Mouse (Mus musculus): Measurements from ENCODE around the gene Cars2.
A peak's percentile ranks its signal among the peaks of the same experiment; 100 is the strongest.
"Not testable (repeated sequence)": the region's sequence is repeated elsewhere in the genome, so short reads cannot be mapped to it uniquely, and the experiment has no call there.

Cars2 gene

DNA sequence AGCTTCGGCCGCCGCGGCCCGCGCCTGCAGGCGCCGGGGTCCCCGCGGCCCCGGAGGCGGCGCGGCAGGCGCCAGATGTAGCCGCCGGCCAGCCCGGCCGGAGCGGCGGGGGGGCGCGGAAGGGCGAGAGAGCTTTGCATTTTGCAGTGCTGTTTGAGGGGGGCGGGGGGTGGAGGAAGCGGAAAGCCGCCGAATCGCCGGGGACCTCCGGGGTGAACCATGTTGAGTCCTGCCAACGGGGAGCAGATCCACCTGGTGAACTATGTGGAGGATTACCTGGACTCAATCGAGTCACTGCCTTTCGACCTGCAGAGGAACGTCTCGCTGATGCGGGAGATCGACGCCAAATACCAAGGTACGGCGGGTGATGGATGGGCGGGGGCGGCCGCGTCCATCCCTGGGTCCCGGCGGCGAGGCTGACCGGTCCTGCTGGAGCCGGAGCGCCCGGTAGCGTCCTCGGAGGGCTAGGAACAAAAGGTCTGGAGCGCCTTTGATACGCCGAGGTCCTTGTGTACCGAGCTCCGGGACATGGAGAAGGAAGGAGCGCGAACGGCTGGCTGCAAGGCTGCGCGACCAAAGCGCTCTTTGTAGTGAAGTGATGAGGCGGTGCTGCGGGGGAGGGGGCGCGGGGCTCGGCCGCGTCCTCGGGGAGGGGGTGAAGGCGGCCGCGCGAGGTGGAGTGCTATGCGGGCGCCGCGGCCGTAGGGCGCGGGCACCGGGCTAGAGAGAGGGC, 6.3 kb upstream of the Cars2 start:
- peak; percentile 49 for DNase-seq (ENCODE audit: low spot score)

DNA sequence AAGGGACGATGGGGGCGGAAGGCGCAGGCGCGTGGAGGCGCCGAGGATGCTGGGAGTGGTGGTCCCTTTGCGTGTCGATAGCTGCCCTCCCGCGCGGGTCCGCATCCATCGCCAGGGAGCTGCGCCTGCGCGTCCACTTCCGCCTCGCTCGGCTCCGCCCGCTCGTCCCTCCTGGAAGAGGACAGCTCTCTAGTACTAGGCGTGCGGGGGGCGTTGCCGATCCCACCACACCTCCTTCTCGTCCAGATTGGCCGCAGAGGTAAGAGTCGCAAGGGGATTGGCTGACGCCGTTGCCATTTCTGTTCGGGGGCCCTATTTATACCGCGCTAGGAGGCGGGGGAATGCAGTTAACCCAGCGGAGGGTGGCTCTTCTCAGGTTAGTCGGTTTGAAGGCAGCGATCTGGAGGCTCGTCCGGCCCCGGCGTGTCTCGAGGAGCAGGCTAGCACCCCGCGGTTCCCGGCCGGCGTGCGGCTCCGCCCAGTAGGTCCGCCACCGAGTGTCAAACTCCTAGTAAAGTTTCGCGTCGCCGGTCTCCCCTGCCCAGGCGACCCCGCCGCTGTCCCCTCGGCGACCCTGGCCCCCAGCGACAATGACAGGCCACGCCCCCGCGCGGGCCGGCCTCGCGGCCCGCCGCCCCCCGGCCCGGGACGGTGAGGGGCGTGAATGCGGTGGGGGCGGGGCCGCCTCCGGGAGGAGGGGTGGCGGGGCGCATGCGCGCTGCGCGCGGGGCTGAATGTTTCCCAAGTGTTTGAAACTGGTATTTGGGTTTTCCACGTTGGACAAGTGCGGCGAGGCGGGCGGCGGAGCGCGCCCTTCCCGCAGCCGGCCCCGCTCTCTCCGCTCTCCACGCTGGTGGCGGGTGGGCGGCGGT, 5.4 kb upstream of the Cars2 start:
- peak; percentile 100 for DNase-seq (ENCODE audit: low spot score)

DNA sequence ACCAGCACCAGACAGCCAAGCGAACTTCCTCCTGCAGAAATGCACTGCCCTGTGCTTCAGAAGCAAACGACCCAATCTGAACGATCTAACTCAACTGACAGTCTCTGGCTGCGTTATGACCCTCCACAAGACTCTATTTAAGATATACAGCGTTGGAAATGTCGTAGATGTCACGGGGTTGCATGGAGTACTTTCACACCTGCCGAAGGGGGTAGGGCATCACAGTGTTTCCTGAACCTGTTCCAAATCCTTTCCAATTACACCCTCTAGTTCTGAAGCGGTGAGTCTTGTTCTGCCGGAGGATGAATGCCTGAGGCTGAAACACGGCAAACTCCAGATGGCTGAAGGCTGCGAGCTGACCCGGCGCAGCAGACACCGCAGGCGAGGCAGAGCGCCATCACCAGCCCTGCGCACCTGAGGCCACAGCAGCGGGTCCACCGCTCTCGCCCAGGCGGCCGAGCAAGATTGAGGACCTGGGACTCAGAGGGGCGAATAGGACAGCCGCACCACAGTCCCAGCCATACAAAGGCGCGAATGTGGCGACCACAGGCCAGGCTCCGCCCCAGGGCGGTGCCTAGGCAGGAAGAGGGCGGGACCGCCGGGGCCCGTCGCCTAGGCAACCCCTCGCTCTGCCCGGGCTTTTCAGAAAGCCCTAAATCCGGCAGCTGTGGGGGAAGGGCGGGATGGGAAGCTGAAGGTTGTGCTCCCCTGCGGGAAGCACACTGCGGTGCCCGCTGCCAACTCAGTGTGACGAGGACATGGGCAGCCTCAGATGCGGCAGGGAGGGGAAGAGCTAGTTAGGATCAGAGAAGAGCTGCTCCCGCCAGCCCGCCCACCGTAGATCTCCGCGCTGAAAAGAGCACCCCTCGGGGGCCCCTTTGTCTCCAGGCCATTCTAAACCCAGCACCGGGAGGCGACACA, 4.5 kb upstream of the Cars2 start, which contains the start of gene Ing1:
Gene Ing1 (plus strand): TSS at position 773 of the 921 bp plus-strand sequence.
- DNase-seq (ENCODE audit: low spot score): peak; percentile 96

- no peak for DNase-seq (ENCODE audit: low spot score)
Observed at GRCm38 (mm10) chr8:11552390-11552789, 1.8 kb upstream of the Cars2 start.

GRCm38 (mm10) chr8:11551497-11551896, 914 bp upstream of the Cars2 start:
- DNase-seq (ENCODE audit: low spot score): not testable (repeated sequence)

DNA sequence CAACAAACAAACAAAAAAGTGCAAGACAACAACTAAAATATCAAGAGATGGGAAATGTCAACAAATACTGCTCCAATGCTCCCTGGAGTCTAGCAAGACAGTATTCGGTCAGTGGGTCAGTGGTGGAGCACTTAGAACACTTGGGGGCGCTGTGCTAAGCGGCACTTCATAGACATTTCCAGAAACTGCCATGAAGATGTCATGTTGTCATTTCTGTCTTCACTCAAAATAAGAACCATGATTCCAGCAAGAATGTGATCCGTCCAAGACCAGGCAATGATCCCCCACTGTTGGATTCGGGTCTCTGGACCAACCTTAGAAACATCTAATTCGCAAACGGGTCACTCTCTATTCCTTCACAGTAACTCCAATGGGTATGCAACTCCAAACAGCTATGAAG, 877 bp downstream of the Cars2 start:
- DNase-seq (ENCODE audit: low spot score): peak; percentile 49

DNA sequence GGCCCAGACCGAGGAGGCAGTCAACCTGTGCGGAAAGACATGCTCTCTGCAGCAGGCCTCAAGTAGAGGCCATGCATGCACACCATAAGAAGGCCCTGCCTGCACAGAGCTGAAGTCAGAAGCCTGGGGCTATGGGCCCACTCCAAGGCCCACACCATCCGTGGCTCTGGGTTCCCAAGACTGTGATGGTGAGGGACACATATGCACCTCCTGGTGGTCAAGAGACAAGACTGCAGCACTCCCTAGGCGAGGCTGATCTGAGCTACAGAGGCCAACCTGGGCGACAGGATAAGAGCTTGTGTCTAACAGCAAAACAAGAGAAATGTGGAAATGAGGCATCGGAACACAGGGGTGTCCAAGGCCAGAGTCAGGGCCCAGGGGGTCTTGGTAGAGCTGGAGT, 3.5 kb downstream of the Cars2 start:
- DNase-seq (ENCODE audit: low spot score): no peak

GRCm38 (mm10) chr8:11544386-11544785, 6.2 kb downstream of the Cars2 start:
- no peak for DNase-seq (ENCODE audit: low spot score)

GRCm38 (mm10) chr8:11542866-11543265, 7.7 kb downstream of the Cars2 start:
- DNase-seq (ENCODE audit: low spot score): no peak

DNA sequence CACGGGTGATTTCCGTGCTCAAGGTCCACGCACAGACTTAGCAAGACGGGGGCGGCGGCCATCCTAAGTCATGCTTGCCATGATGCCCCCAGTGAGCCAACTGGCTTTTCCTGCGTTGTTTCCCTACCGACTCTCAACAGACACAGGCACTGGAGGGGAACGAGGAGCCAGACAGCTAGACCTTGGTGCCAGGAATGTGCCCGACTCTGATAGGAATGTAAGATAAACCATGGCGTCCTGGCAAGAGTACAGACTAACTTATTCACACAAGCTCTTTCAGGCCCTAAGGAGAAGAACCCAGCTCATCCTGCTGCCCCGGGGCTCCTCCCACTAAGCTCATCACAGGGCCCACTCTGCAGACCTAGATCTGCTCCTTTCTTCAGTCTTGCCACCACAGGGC, 8.6 kb downstream of the Cars2 start:
- no peak for DNase-seq (ENCODE audit: low spot score)

DNA sequence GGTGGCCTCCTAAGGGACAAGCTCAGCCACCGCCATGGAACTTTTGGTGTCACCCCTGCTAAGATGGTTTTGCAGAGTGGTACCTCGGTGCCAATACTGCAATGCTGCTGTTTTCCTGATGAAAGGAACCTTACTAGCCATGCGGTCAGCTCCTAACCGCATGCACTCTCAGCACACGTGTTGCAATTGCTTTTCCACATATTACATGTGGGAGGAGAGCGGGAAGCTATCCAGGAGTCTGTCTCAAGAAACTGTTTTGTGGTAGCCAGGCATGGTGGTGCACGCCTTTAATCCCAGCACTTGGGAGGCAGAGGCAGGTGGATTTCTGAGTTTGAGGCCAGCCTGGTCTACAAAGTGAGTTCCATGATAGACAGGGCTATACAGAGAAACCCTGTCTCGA, 10.4 kb downstream of the Cars2 start:
- DNase-seq (ENCODE audit: low spot score): no peak

DNA sequence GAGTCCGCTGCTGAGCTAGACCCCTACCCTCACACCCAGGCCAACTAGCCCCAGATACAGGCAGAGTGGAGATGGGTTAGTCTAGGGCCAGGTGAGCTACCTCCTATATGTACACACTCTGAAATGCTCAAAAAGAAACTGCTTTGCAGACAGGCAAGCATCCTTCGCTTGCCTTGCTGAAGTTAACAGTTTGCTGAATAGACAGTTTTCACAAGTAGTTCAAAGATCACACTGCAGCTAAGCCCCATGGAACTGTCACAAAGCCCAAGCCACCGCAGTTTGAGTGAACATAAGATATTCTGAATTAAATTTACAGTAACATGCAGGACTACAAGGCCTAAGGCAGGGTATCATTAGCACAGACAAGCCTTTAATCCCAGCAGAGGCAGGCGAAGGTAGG, 11.5 kb downstream of the Cars2 start:
- DNase-seq (ENCODE audit: low spot score): no peak

DNA sequence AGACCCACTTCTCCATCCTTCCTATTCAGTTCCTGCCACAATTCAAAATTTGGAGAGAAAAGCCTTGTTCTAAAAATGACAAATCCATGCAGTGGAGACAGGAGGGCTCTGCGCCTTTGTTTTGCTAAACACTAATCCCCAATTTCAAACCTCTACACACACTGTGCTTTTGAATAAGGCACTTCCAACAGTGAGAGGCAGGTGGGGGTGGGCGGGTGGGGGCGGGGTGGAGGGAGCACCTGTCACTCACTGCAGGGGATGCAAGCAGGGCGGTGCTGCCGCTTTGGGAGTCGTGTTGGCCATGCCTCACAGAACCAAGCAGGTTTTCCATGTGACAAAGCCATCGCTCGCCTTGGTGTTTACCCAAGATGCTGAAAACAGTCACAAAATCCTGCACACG, 16.1 kb downstream of the Cars2 start:
- DNase-seq (ENCODE audit: low spot score): no peak

GRCm38 (mm10) chr8:11530849-11531248, 19.7 kb downstream of the Cars2 start:
- DNase-seq (ENCODE audit: low spot score): no peak

- no peak for DNase-seq (ENCODE audit: low spot score)
Observed at GRCm38 (mm10) chr8:11530155-11530770, 20.3 kb downstream of the Cars2 start.

DNA sequence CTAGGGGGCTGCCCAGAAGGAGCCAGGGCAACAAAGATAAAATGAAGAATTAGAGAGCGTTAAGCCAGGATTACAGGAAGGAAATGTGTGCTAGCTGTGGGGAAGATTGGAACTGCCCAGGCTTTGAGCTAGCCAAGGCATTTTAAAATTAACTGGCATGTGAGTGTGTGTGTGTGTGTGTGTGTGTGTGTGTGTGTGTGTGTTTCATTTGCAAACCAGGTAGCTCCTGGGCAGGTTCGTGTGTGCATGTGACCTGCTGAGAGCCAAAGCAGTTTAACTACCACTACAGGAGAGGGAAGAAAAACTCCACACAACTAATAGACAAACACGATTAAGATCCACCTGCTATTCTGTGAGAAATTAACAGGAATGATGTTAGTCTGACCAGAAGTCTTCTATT, 27.3 kb downstream of the Cars2 start:
- no peak for DNase-seq (ENCODE audit: low spot score)

DNA sequence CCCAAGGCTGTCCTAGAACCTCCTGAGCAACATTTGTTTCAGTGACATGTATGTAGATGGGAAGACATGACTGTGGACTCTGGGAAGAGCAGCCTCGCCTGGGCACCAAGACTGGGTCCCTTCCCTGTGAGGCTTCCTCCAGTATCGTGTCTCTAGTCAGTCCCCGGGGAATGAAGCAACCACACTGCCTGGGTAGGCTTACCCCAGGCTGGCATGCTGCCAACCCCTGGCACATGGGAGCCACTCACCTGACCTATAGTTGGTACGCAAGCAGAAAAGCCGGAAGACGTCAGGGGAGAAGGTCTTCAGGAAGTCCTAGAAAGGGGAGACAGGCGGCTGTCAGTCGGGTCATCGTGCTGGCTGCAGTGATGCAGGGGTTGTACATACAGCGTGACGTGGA, 31.9 kb downstream of the Cars2 start:
- no peak for DNase-seq (ENCODE audit: low spot score)

- DNase-seq (ENCODE audit: low spot score): no peak
Observed at GRCm38 (mm10) chr8:11518056-11518396, 32.6 kb downstream of the Cars2 start.

DNA sequence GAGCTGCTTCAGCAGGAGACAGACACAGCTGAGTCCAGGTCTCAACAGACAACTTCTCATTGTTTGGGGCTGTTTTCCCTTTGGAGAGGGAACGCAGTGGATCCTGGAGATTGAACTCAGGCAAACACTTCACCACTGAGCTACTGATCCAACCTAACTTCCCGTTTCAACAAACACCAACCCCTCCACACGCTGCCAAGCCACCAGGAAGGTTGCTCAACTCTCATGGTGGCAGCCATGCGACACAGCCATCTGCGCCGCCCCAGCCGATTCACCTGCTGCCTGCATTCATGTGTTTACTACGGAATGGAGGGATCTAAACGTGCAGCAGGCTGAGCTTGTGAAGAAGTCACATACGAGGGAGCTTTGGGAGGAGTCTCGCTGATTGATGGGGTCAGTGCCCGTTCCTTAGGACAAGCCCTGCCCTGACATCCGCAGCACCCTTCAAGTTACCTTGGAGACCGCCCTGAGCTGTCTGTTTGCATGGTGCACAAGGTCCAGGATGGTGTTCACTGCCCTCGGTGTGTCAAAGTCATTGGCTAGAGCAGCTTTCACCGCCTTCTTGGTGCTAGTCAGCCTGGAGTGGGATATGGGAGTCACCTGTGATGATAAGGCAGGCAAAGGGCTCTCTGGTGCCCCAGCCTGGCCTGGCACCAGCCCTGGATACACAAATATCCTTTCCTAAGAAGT, 33.1 kb downstream of the Cars2 start:
- DNase-seq (ENCODE audit: low spot score): no peak

GRCm38 (mm10) chr8:11516292-11516691, 34.3 kb downstream of the Cars2 start:
- DNase-seq (ENCODE audit: low spot score): no peak

DNA sequence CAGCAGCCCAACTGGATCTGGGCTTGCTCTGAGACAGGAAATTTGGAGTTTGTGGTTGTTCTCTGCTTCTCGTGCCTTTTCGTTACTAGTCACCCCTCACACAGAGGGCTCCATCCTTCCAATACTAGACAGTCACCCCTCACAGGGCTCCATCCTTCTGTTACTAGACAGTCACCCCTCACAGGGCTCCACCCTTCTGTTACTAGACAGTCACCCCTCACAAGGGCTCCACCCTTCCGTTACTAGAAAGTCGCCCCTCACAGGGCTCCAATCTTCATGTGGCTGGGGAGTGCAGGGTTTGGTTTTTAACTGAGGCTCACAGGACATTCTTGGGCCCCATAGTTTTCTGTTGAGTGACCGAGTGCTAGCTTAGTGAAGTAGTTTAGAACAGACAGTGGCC, 37.3 kb downstream of the Cars2 start:
- DNase-seq (ENCODE audit: low spot score): no peak

All from yolk sac, embryonic 10.5 days (tissue).